Mouse (Mus musculus) MEL (cell line): ENCODE measurements at regions not wholly inside any gene's neighbourhood (a gene's known extent, or its start where the extent isn't known, plus 50 kb on each side); places are given as distances from the start of the nearest gene placed in this dataset.

Experiments used
- POLR2A ChIP-seq, 2 experiments: IDR thresholded peaks; 2 replicates each; pipeline ENCODE4 v1.6.1; 2011 to 2012; ENCODE audit warnings: low read length in 2 of 2, mild to moderate bottlenecking in 2 of 2, control low read depth in 1 of 2, improper control_type of control experiment in 1 of 2, low read depth in 1 of 2, moderate library complexity in 1 of 2; ENCODE audit not compliant: control insufficient read depth in 1 of 2, insufficient read depth in 1 of 2, poor library complexity in 1 of 2
- RCOR1 ChIP-seq: IDR thresholded peaks from 2 replicates; pipeline ENCODE4 v1.6.1; 2012; ENCODE audit warnings: low read depth, mild to moderate bottlenecking, inconsistent platforms, low read length, improper control_type of control experiment

DNA sequence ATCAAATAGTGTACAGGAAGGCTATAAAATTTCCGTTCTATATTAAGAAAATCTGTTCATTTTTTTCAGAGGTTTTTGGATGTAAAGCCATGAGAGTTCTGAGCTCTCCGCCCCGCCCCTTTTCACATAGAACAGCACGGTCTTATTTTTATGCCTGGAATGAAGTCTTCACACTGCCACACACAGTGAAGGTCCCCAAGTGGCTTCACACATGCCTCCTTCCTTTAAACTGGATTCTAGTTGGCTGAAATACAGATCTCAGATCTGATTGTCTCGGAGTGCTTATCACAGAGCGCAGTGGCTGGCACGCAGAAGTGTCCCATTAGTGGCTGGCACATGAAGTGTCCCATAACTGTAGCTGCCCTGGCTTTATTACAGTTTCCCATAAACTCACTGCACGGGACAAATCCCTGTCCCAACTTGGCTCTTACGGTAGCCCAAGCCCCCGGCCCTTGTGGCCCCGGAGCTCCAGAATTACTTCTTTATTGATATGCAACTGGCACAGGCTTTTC, 122.3 kb upstream of the Nebl start:
- TF ChIP-seq RCOR1 (no peak), POLR2A (IDR thresholded peaks at IDR 0.05; ENCODE audit: control insufficient read depth in 1 of 2, insufficient read depth in 1 of 2, low read depth in 1 of 2, low read length in 2 of 2, poor library complexity in 1 of 2) (no peak)
